Mouse (Mus musculus): Measurements from ENCODE around the gene Samd15. TPM values are rescaled to one million over a fixed set of nuclear protein-coding genes. Genes with fewer than 3 reads are reported as not detected.

Gene Samd15
- total RNA-seq, 2 experiments from 2014 or later, result 4.9 to 5.1 TPM

DNA sequence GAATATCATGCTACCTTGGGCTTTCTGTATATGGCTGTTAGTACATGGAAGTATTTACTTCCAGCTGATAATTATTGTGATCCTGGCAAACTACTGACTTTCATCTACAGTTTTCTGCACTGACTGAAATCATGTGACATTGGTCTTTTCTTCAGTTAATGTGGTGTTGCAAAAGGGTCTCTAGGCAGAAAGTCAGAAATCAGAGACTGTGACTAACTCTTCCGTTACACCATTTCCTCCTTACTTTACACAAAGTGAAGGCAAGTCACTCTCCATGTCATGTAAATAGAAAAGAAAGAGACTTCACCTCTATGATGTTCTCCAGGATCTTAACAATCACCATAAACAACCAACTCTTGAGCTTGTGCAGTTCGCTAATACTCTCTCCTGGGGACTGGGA, 30.1 kb downstream of the Samd15 start:
- no peak for DNase-seq (ENCODE audit: low spot score in 2 of 2)

DNA sequence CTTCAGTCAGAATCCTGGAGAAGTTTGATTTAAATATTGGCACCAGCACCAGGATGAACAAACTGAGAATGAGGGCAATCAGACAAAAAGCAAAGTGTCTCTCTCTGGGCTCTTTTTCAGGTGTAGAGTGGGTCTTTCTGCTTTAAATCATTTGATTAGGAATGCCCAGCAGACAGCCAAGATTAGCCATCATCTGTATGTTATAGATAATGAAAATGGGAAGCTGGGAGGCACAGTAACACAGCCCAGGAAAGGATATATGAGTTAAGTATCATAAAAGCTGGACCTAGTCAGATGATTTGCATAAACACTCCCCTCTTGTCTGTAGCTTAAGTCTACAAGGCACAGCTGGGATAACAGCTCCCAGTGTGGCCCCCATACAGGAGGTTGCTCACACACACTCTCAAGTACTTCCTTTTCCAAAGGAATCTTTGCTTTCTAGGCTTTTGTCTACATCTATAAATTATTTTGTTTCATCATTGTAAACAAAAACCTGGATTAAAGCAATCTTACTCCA, 30.9 kb downstream of the Samd15 start:
- DNase-seq (ENCODE audit: low spot score in 2 of 2), result no peak

DNA sequence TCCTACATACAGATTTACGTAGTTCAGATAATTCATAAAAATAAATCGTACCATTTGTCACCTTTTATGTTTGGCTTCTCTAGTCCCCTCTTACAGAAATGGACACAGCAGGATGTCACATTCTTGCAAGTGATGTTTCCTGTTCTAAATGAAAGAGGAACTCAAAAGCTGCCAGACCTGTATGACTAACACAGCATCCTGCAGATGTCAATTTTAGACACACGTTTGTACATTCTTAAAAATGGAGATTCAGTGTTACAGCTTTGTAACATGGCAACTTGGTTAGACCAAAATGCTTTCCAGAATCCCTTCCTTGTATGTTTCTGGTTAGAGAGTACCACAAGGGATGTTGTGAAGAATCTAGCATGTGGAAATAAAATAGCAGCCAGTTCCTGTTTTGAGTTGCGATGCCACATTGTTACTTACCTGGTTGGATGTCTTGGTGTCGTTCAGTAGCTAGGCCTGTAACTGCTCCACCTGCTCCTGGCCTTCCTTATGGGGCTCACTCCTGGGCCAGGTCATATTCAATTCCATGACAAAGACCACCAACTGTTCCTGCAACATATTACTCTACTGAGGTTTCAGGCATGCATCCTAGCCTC, 37.5 kb downstream of the Samd15 start:
- DNase-seq (ENCODE audit: low spot score in 2 of 2), result no peak

DNA sequence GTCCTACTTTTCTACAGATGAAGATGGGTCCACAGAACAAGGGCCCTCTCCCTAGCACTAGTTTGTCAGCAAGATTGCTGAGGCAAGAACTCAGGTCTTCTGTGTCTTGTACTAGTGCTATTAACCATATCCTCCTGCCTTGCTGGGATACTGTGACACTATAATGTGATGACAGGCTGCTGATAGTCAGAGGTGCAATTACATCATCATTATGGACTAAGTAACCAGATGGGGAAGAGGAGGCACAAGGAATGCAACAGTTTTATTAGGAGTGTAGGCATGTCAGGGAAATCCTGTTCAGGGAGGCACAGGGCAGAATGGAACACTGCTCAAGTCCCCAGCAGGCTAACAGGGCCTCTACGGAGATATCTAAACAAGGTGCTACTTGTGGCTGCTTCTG, 39.1 kb downstream of the Samd15 start, which contains the start of gene Noxred1:
TSS of gene Noxred1 (minus strand) at position 101 of the 400 bp plus-strand sequence.
- no peak for DNase-seq (ENCODE audit: low spot score in 2 of 2)

GRCm38 (mm10) chr12:87250161-87250560, 50.6 kb downstream of the Samd15 start:
- DNase-seq (ENCODE audit: low spot score in 2 of 2), result no peak

- peak in 1 of 2 experiments; percentile 3 for DNase-seq (ENCODE audit: low spot score in 2 of 2)
Measured at GRCm38 (mm10) chr12:87253878-87254277, 54.4 kb downstream of the Samd15 start.

DNA sequence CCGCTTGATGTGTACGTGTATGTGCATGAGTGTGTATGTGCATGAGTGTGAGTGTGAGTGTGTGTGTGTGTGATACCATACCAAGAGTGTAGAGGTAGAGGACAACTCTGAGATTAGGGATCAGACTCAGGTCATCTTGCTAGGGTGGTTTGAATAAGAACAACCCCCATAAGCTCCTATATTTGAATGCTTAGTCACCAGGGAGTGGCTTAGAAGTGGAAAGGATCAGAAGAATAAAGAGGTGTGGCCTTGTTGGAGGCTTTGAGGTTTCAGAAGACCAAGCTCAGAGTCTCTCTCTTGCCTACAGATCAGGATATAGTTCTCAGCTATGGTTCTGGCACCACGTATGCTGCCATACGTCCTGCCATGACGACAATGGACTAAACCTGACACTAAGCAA, 57.1 kb downstream of the Samd15 start:
- DNase-seq (ENCODE audit: low spot score in 2 of 2), result no peak

GRCm38 (mm10) chr12:87260562-87260961, 61.0 kb downstream of the Samd15 start:
- no peak for DNase-seq (ENCODE audit: low spot score in 2 of 2)

Other genes starting within 250 kb of the Samd15 start
- 10 to 100 TPM; 53.8 to 58.4 TPM for gene Zdhhc22, start 209.3 kb upstream of the Samd15 start, total RNA-seq (2021)
- 10 to 100 TPM; 37.7 to 41.2 TPM for gene Tmem63c, start 178.4 kb upstream of the Samd15 start, total RNA-seq (2021)
- 10 to 100 TPM in 1 of 2 experiments, 1 to 10 TPM in 1; 6.2 to 11.6 TPM for gene Ngb, start 97.2 kb upstream of the Samd15 start, total RNA-seq (2021)
- gene Gstz1, start 52.6 kb upstream of the Samd15 start, total RNA-seq (2021), result 10 to 100 TPM; 48.2 to 51.6 TPM
- 10 to 100 TPM; 16.0 to 18.7 TPM for gene Pomt2, start 51.8 kb upstream of the Samd15 start, total RNA-seq (2021)
- gene Tmed8, start 731 bp downstream of the Samd15 start, total RNA-seq (2021), result 10 to 100 TPM; 29.7 to 30.7 TPM
- 1 to 10 TPM; 1.8 to 2.3 TPM for gene Noxred1, start 39.0 kb downstream of the Samd15 start, total RNA-seq (2021)
- 10 to 100 TPM; 50.9 to 54.3 TPM for gene Vipas39, start 66.5 kb downstream of the Samd15 start, total RNA-seq (2021)
- 100 to 1,000 TPM; 176 to 181 TPM for gene Ahsa1, start 66.8 kb downstream of the Samd15 start, total RNA-seq (2021)
- gene Ism2, start 100.0 kb downstream of the Samd15 start, total RNA-seq (2021), result under 1 TPM; 0.30 to 0.33 TPM
- gene Sptlc2, start 188.6 kb downstream of the Samd15 start, total RNA-seq (2021), result 10 to 100 TPM; 31.7 to 33.3 TPM
- gene Slirp, start 244.2 kb downstream of the Samd15 start, total RNA-seq (2021), result 10 to 100 TPM; 96.2 to 96.3 TPM
- 10 to 100 TPM; 19.2 to 20.3 TPM for gene Alkbh1, start 244.3 kb downstream of the Samd15 start, total RNA-seq (2021)

Data from left cerebral cortex, adult 18-20 months (tissue).